Mouse (Mus musculus) midbrain, postnatal 0 days (tissue): Measurements from ENCODE around the gene Lect2. TPM values are rescaled to one million over a fixed set of nuclear protein-coding genes. Genes with fewer than 3 reads are reported as not detected.

Source experiments
- ATAC-seq: fragments of 200-750 bp; cut with Nextera tagmentation; 2 replicates; pipeline ENCODE4 v1.8.0; 2017; ENCODE audit warnings: moderate number of reproducible peaks, mild to moderate bottlenecking, moderate TSS enrichment, moderate library complexity; ENCODE audit not compliant: low FRiP score
- DNase-seq: peaks from one replicate; pipeline ENCODE4 v3.0.0-alpha.2; 2015; ENCODE audit warnings: low spot score
- H3K27ac ChIP-seq: fragments of 300-500 bp; sonication (generic); 2 replicates; pipeline ENCODE4 v1.5.1; 2014; ENCODE audit warnings: low read depth, mild to moderate bottlenecking, low read length, mixed read lengths
- H3K27me3 ChIP-seq: fragments of 300-500 bp; sonication (generic); 2 replicates; pipeline ENCODE4 v1.6.1; 2014; ENCODE audit warnings: low read length, control low read depth, mixed read lengths; ENCODE audit not compliant: insufficient read depth
- H3K36me3 ChIP-seq: fragments of 300-500 bp; sonication (generic); 2 replicates; pipeline ENCODE4 v1.6.1; 2014; ENCODE audit warnings: low read length, control low read depth, mixed read lengths; ENCODE audit not compliant: insufficient read depth
- H3K4me1 ChIP-seq: fragments of 300-500 bp; sonication (generic); 2 replicates; pipeline ENCODE4 v1.6.1; 2014; ENCODE audit warnings: mild to moderate bottlenecking, control low read depth, antibody characterized with exemption, low read length, mixed read lengths; ENCODE audit not compliant: insufficient read depth
- H3K4me2 ChIP-seq: fragments of 300-500 bp; sonication (generic); 2 replicates; pipeline ENCODE4 v1.6.1; 2014; ENCODE audit warnings: low read depth, mild to moderate bottlenecking, low read length, mixed read lengths; ENCODE audit not compliant: poor library complexity, severe bottlenecking
- H3K4me3 ChIP-seq: fragments of 300-500 bp; sonication (generic); 2 replicates; pipeline ENCODE4 v1.5.1; 2014; ENCODE audit warnings: low read depth, mild to moderate bottlenecking, low read length, moderate library complexity
- H3K9ac ChIP-seq: fragments of 300-500 bp; sonication (generic); replicated peaks from 2 replicates; pipeline ENCODE4 v1.6.1; 2014; ENCODE audit warnings: mild to moderate bottlenecking, low read length, moderate library complexity, mixed read lengths; ENCODE audit not compliant: poor library complexity, severe bottlenecking
- H3K9me3 ChIP-seq: fragments of 300-500 bp; sonication (generic); 2 replicates; pipeline ENCODE4 v1.6.1; 2016; ENCODE audit warnings: low read length, control low read depth
- CTCF ChIP-seq: IDR thresholded peaks from 2 replicates; pipeline ENCODE4 v1.5.1; 2016; ENCODE audit warnings: antibody characterized with exemption, mild to moderate bottlenecking
- WGBS: fragments of 180-500 bp; shearing (Covaris S2); extraction: QIAGEN DNeasy Blood & Tissue Kit; methylation state at CpG from one replicate; pipeline ENCODE4 v1.1.7; 2014; 5-methylcytosine and 5-hydroxymethylcytosine counted together
- polyA plus RNA-seq: library from polyadenylated mRNA; unstranded; fragments of >200 nt; fragmentation: Nextera tagmentation; extraction: Ambion mirVana; gene quantifications from 2 replicates; pipeline ENCODE4 v1.2.1, GENCODE M21; 2015
- total RNA-seq: library from RNA; depleted of rRNA; stranded (reverse); fragments of >200 nt; gene quantifications from 2 replicates; pipeline ENCODE4 v1.2.3, GENCODE M21; 2014

Gene Lect2
- total and polyA plus RNA-seq, 2 experiments from 2014 or later, result not detected

- no peak for TF ChIP-seq CTCF
- ATAC-seq, result no peak
- 35% methylated on average over 10 of the region's 10 CpGs for WGBS
- no peak overlapping the region for H3K4me2 ChIP-seq
- no peaks in the 10 kb centered on the region for H3K9me3 ChIP-seq
- H3K27ac ChIP-seq, result no peak overlapping the region
- no peak for DNase-seq
- H3K9ac ChIP-seq, result no peak overlapping the region
- no peaks in the 10 kb centered on the region for H3K36me3 ChIP-seq
- no peaks in the 10 kb centered on the region for H3K4me1 ChIP-seq
- H3K27me3 ChIP-seq, result no peaks in the 10 kb centered on the region; the same call in 1 of the 2 replicates
- no peak overlapping the region for H3K4me3 ChIP-seq
Observed at GRCm38 (mm10) chr13:56566336-56566735, 18.0 kb upstream of the Lect2 start.

GRCm38 (mm10) chr13:56563075-56563474, 14.8 kb upstream of the Lect2 start:
- ATAC-seq (no peak), DNase-seq (peak; percentile 44)
- H3K9ac ChIP-seq, result no peak overlapping the region
- no peaks in the 10 kb centered on the region for H3K4me1 ChIP-seq
- peak; percentile 64 for TF ChIP-seq CTCF
- H3K36me3 ChIP-seq, result no peaks in the 10 kb centered on the region
- H3K4me2 ChIP-seq, result no peak overlapping the region
- H3K27ac ChIP-seq, result no peak overlapping the region
- no peaks in the 10 kb centered on the region for H3K9me3 ChIP-seq
- H3K4me3 ChIP-seq, result no peak overlapping the region
- no peaks in the 10 kb centered on the region; the same call in 1 of the 2 replicates for H3K27me3 ChIP-seq
- 38% methylated on average over 6 of the region's 6 CpGs for WGBS

GRCm38 (mm10) chr13:56561129-56561528, 12.8 kb upstream of the Lect2 start:
- H3K9ac ChIP-seq, result no peak overlapping the region
- no peak for TF ChIP-seq CTCF

GRCm38 (mm10) chr13:56559841-56560370, 11.6 kb upstream of the Lect2 start:
- no peak for TF ChIP-seq CTCF
- no peaks in the 10 kb centered on the region for H3K9me3 ChIP-seq
- H3K4me1 ChIP-seq, result no peaks in the 10 kb centered on the region
- no peaks in the 10 kb centered on the region for H3K27me3 ChIP-seq
- H3K9ac ChIP-seq, result no peak overlapping the region
- no peak overlapping the region for H3K27ac ChIP-seq
- ATAC-seq, result no peak
- no peaks in the 10 kb centered on the region for H3K36me3 ChIP-seq
- no peak overlapping the region for H3K4me3 ChIP-seq
- no peak for DNase-seq
- WGBS, result 82% methylated on average over 6 of the region's 6 CpGs
- H3K4me2 ChIP-seq, result no peak overlapping the region

More at GRCm38 (mm10) chr13:56561129-56561528, 12.8 kb upstream of the Lect2 start:
- Histone ChIP-seq H3K4me2 (no peak overlapping the region), H3K4me1 (no peaks in the 10 kb centered on the region), H3K27me3 (no peaks in the 10 kb centered on the region; the same call in 1 of the 2 replicates), H3K9me3 (no peaks in the 10 kb centered on the region), H3K36me3 (no peaks in the 10 kb centered on the region), H3K27ac (no peak overlapping the region), H3K4me3 (no peak overlapping the region)
- WGBS, result 76% methylated on average over 8 of the region's 8 CpGs
- ATAC-seq, result no peak
- DNase-seq, result no peak

GRCm38 (mm10) chr13:56558811-56559210, 10.5 kb upstream of the Lect2 start:
- DNase-seq (no peak), ATAC-seq (no peak)
- no peaks in the 10 kb centered on the region for H3K27me3 ChIP-seq
- H3K36me3 ChIP-seq, result no peaks in the 10 kb centered on the region
- 41% methylated on average over 3 of the region's 3 CpGs for WGBS
- no peaks in the 10 kb centered on the region for H3K9me3 ChIP-seq
- H3K4me1 ChIP-seq, result 0 out of 2 replicates have a peak, but pooled peaks cover 2% of the 10 kb centered on the region
- no peak overlapping the region for H3K27ac ChIP-seq
- TF ChIP-seq CTCF, result no peak
- H3K9ac ChIP-seq, result no peak overlapping the region
- H3K4me2 ChIP-seq, result no peak overlapping the region
- no peak overlapping the region for H3K4me3 ChIP-seq

- DNase-seq, result no peak
- H3K4me2 ChIP-seq, result no peak overlapping the region
- ATAC-seq, result no peak
- TF ChIP-seq CTCF, result no peak
- no peak overlapping the region for H3K4me3 ChIP-seq
- no peak overlapping the region for H3K27ac ChIP-seq
- no peaks in the 10 kb centered on the region for H3K36me3 ChIP-seq
- H3K9ac ChIP-seq, result no peak overlapping the region
- 87% methylated on average over 3 of the region's 3 CpGs for WGBS
- H3K27me3 ChIP-seq, result no peaks in the 10 kb centered on the region
- no peaks in the 10 kb centered on the region for H3K9me3 ChIP-seq
- H3K4me1 ChIP-seq, result 0 out of 2 replicates have a peak, but pooled peaks cover 2% of the 10 kb centered on the region
Observed at GRCm38 (mm10) chr13:56556701-56557100, 8.4 kb upstream of the Lect2 start.
